Mouse (Mus musculus) forebrain, postnatal 0 days (tissue): Measurements from ENCODE around the gene Nfatc4. TPM values are rescaled to one million over a fixed set of nuclear protein-coding genes. Genes with fewer than 3 reads are reported as not detected.

Experiments
- ATAC-seq: fragments of 200-750 bp; cut with Nextera tagmentation; 2 replicates; pipeline ENCODE4 v1.8.0; 2017; ENCODE audit warnings: mild to moderate bottlenecking, moderate library complexity
- DNase-seq: peaks from one replicate; pipeline ENCODE4 v3.0.0-alpha.2; 2015
- H3K27ac ChIP-seq: fragments of 300-500 bp; sonication (generic); 2 replicates; pipeline ENCODE4 v1.5.1; 2014; ENCODE audit warnings: low read depth, mild to moderate bottlenecking, antibody characterized with exemption, low read length, moderate library complexity, mixed read lengths
- H3K27me3 ChIP-seq: fragments of 300-500 bp; sonication (generic); 2 replicates; pipeline ENCODE4 v1.6.1; 2014; ENCODE audit warnings: mild to moderate bottlenecking, low read length, mixed read lengths; ENCODE audit not compliant: insufficient read depth
- H3K36me3 ChIP-seq: fragments of 300-500 bp; sonication (generic); 2 replicates; pipeline ENCODE4 v1.6.1; 2014; ENCODE audit warnings: mild to moderate bottlenecking, moderate library complexity; ENCODE audit not compliant: insufficient read depth
- H3K4me1 ChIP-seq: fragments of 300-500 bp; sonication (generic); 2 replicates; pipeline ENCODE4 v1.6.1; 2014; ENCODE audit warnings: antibody characterized with exemption; ENCODE audit not compliant: insufficient read depth
- H3K4me2 ChIP-seq: fragments of 300-500 bp; sonication (generic); 2 replicates; pipeline ENCODE4 v1.6.1; 2014; ENCODE audit warnings: low read depth, mild to moderate bottlenecking, moderate library complexity
- H3K4me3 ChIP-seq: fragments of 300-500 bp; sonication (generic); 2 replicates; pipeline ENCODE4 v1.5.1; 2014; ENCODE audit warnings: low read depth, low read length, mixed read lengths
- H3K9ac ChIP-seq: fragments of 300-500 bp; sonication (generic); 2 replicates; pipeline ENCODE4 v1.6.1; 2014; ENCODE audit warnings: mild to moderate bottlenecking
- H3K9me3 ChIP-seq: fragments of 300-500 bp; sonication (generic); 2 replicates; pipeline ENCODE4 v1.6.1; 2016; ENCODE audit warnings: low read length
- CTCF ChIP-seq: sonication (generic); IDR thresholded peaks from 2 replicates; pipeline ENCODE4 v1.5.1; 2016; ENCODE audit warnings: antibody characterized with exemption, control low read depth, low read depth
- WGBS: fragments of 180-500 bp; shearing (Covaris S2); extraction: QIAGEN DNeasy Blood & Tissue Kit; methylation state at CpG from one replicate; pipeline ENCODE4 v1.1.7; 2014; 5-methylcytosine and 5-hydroxymethylcytosine counted together
- polyA plus RNA-seq: library from polyadenylated mRNA; unstranded; fragments of >200 nt; fragmentation: Nextera tagmentation; extraction: Ambion mirVana; gene quantifications from 2 replicates; pipeline ENCODE4 v1.2.1, GENCODE M21; 2015
- total RNA-seq: library from RNA; depleted of rRNA; stranded (reverse); fragments of >200 nt; gene quantifications from 2 replicates; pipeline ENCODE4 v1.2.3, GENCODE M21; 2014

The Nfatc4 gene
- total and polyA plus RNA-seq, 2 experiments from 2014 or later: 3.9 to 11.9 TPM

GRCm38 (mm10) chr14:55873242-55873713 is 50.3 kb downstream of the Nfatc4 start:
- Histone ChIP-seq H3K36me3 (peaks cover 44% of the 10 kb centered on the region), H3K4me2 (no peak overlapping the region), H3K9me3 (no peaks in the 10 kb centered on the region), H3K27ac (no peak overlapping the region), H3K27me3 (no peaks in the 10 kb centered on the region), H3K9ac (no peak overlapping the region), H3K4me1 (no peaks in the 10 kb centered on the region), H3K4me3 (no peak overlapping the region)
- no peak for TF ChIP-seq CTCF
- ATAC-seq: no peak
- WGBS: 86% methylated on average over 8 of the region's 8 CpGs
- no peak for DNase-seq

GRCm38 (mm10) chr14:55873714-55874683 is 51.1 kb downstream of the Nfatc4 start:
- Histone ChIP-seq H3K27ac (no peak overlapping the region), H3K9ac (peak overlapping the region; percentile 25; the same call in 1 of the 2 replicates), H3K4me2 (peak overlapping the region; percentile 29), H3K36me3 (peaks cover 37% of the 10 kb centered on the region), H3K4me1 (no peaks in the 10 kb centered on the region), H3K9me3 (no peaks in the 10 kb centered on the region), H3K27me3 (no peaks in the 10 kb centered on the region), H3K4me3 (no peak overlapping the region)
- TF ChIP-seq CTCF: peak; percentile 92
- 16% methylated on average over 30 of the region's 30 CpGs for WGBS
- peak; percentile 82 for DNase-seq
- ATAC-seq: peak; percentile 73

DNA sequence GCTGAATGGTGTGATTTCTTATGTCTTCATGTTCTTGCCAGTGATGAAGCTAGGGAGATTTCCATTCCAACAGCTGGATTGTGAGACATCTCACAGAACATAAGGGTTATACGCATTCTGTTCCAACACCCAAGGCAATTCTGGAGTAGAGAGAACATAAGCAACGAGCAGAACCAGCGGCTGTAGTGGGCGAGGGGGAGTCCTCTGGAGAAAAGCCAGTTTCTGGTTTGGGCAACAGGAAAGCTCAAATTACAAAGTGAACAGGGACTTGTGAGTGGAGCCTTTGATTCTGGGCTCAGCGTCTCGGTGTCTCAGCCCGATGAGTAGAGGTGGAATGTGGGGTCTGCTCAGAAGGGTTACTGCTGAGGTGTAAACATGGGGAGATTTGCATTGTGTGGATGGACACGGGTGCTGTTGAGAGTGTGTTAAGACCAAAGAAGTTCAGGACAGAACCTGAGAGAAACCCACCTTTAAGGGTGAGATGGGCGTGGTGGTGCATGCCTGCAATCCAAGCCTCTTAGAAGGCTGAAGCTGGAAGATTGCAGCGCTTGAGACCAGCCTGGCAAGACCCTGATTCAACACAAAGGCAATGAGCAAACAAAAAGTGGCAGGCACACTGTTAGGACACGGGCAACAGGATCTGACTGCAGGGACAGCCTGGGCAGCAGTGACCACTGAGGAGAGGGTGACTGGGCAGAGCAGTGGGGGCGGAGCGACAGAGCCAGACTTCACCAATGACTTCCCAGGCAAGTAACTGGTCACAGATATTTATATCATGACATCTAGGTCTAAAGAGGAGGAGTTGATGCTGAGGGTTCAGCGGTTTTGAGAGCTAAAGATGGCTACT is 54.7 kb downstream of the Nfatc4 start:
- Histone ChIP-seq H3K36me3 (peaks cover 3% of the 10 kb centered on the region; the same call in 1 of the 2 replicates), H3K9me3 (no peaks in the 10 kb centered on the region), H3K4me2 (no peak overlapping the region), H3K4me3 (no peak overlapping the region), H3K4me1 (no peaks in the 10 kb centered on the region), H3K27ac (no peak overlapping the region), H3K27me3 (no peaks in the 10 kb centered on the region), H3K9ac (no peak overlapping the region)
- ATAC-seq (no peak), DNase-seq (no peak)
- WGBS: 28% methylated on average over 14 of the region's 14 CpGs
- TF ChIP-seq CTCF: no peak

GRCm38 (mm10) chr14:55878316-55878940 is 55.5 kb downstream of the Nfatc4 start:
- no peak; the same call in 1 of the 2 replicates for TF ChIP-seq CTCF
- WGBS: 33% methylated on average over 7 of the region's 7 CpGs

DNA sequence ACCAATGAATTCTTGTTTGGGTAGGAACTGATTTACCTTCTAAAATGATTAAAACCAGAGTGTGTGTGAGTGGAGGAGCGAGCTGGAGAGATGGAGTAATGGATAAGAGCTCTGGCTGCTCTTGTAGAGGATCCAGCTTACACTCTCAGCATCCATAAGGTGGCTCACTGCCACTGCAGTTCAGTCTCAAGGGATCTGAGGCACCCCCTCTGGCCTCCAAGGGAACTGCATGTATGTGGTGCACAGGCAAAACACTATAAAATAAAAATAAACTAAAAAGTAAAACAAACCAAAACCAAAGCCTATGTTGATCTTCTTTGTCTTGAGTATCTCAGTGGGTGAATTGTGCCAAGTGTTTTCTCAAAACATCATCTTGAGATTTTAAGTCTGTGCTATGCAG is 56.7 kb downstream of the Nfatc4 start:
- 27% methylated on average over 1 of the region's 1 CpGs for WGBS
- H3K9me3 ChIP-seq: no peaks in the 10 kb centered on the region
- TF ChIP-seq CTCF: peak; percentile 87
- H3K9ac ChIP-seq: no peak overlapping the region
- no peaks in the 10 kb centered on the region for H3K36me3 ChIP-seq
- no peak overlapping the region for H3K27ac ChIP-seq
- no peak overlapping the region for H3K4me2 ChIP-seq
- no peaks in the 10 kb centered on the region for H3K27me3 ChIP-seq
- DNase-seq (peak; percentile 87), ATAC-seq (peak; percentile 86)
- H3K4me3 ChIP-seq: no peak overlapping the region
- H3K4me1 ChIP-seq: peaks cover 4% of the 10 kb centered on the region; the same call in 1 of the 2 replicates

More at GRCm38 (mm10) chr14:55878316-55878940, 55.5 kb downstream of the Nfatc4 start:
- no peaks in the 10 kb centered on the region for H3K36me3 ChIP-seq
- no peak overlapping the region for H3K4me2 ChIP-seq
- DNase-seq: no peak
- H3K27me3 ChIP-seq: no peaks in the 10 kb centered on the region
- no peak overlapping the region for H3K4me3 ChIP-seq
- H3K27ac ChIP-seq: no peak overlapping the region
- no peak for ATAC-seq
- H3K9ac ChIP-seq: no peak overlapping the region
- no peaks in the 10 kb centered on the region for H3K9me3 ChIP-seq
- H3K4me1 ChIP-seq: no peaks in the 10 kb centered on the region

GRCm38 (mm10) chr14:55880982-55881381 is 58.0 kb downstream of the Nfatc4 start:
- Histone ChIP-seq H3K4me2 (no peak overlapping the region), H3K9ac (no peak overlapping the region), H3K27me3 (no peaks in the 10 kb centered on the region), H3K4me3 (no peak overlapping the region), H3K27ac (no peak overlapping the region), H3K4me1 (peaks cover 8% of the 10 kb centered on the region), H3K36me3 (no peaks in the 10 kb centered on the region), H3K9me3 (no peaks in the 10 kb centered on the region)
- WGBS: 88% methylated on average over 8 of the region's 8 CpGs
- ATAC-seq: no peak
- no peak for DNase-seq
- TF ChIP-seq CTCF: no peak
